Mouse (Mus musculus): Measurements from ENCODE around the gene Olfr883. TPM values are rescaled to one million over a fixed set of nuclear protein-coding genes. Genes with fewer than 3 reads are reported as not detected.

Olfr883 gene
- not detected in 2 replicates for polyA plus RNA-seq (2012; rRNA removed)

DNA sequence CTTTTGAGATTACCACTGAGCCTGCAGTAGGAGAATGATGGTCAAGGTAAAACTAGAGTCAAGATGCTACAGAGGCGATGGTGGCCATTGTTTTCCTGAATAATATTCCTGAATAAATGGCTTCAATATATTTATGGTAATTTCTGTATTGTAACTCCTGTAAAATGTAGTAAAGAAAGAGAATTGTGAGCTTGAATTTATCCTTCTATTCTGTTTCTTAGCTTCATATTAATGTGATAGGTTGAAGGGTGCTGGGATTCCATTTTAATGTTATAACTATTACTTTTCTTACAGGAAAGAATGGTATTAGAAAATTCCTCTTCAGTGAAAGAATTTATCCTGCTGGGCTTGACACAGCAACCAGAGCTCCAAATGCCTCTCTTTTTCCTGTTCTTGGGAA lies at the start of gene Olfr883:
Olfr883 (plus strand) TSS at position 301 of the 400 bp plus-strand sequence.

DNA sequence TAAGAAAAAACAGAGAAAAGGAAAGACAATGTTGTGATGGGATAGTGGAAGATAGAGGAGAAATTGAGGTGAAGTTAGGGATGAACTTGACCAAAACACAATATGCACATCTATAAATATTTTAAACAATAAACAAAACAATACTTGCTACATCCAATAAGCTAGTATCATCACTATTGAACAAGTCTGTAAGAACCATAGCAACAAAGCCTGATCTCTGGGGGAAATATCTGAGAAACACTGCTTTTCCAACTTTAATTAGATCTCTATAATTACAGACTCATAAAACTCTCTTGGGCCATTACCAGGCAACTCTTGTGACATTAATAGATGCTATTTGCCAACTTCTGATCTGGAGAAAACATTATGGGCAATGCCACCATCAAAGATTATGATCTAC lies 34.1 kb upstream of the Olfr883 start, which contains the start of gene Olfr881:
Olfr881 (plus strand) TSS at position 301 of the 400 bp plus-strand sequence.

DNA sequence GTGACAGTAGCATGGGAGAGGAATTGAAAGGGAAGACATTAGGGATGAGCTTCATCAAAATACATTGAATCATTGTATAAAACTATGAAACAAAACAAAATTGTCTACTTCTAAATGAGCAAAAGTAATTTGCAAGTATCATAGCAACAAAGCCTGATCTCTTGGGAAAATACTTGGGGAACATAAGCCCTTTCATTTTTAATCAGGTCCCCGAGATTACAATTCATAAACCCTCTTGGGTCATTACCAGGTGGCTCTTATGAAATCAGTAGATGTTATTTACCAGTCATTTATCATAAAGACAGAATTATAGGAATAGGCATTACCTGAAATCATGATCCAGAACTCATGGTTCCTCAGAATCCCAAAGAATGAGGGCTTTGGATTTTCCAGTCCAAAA lies 20.6 kb downstream of the Olfr883 start, which contains the start of gene Olfr884:
Olfr884 (plus strand) TSS at position 301 of the 400 bp plus-strand sequence.

DNA sequence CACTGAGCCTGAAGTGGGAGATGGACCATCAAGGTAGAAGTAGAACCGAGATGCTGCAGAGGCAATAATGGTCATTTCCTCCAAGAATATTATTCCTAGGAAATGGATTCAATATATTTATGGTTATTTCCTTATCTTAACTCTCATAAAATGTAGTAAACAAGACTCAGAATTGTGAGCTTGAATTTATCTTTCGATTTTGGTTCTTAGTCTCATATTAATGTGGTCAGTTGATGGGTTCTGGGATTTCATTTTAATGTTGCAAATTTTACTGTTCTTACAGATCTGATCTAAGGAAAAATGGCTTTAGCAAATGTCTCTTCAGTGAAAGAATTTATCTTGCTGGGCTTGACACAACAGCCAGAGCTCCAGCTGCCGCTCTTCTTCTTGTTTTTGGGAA lies 35.4 kb downstream of the Olfr883 start, which contains the start of gene Olfr885:
Olfr885 (plus strand) TSS at position 301 of the 400 bp plus-strand sequence.

Other genes with a start within 250 kb of the Olfr883 start
- not detected in 2 replicates for gene Olfr876, start 222.8 kb upstream of the Olfr883 start, polyA plus RNA-seq (2012; rRNA removed)
- gene Olfr877, start 171.5 kb upstream of the Olfr883 start, polyA plus RNA-seq (2012; rRNA removed), result not detected in 2 replicates
- not detected in 2 replicates for gene Olfr145, start 129.1 kb upstream of the Olfr883 start, polyA plus RNA-seq (2012; rRNA removed)
- not detected in 2 replicates for gene Olfr878, start 108.0 kb upstream of the Olfr883 start, polyA plus RNA-seq (2012; rRNA removed)
- not detected in 2 replicates for gene Olfr881, start 34.0 kb upstream of the Olfr883 start, polyA plus RNA-seq (2012; rRNA removed)
- not detected in 2 replicates for gene Olfr884, start 20.7 kb downstream of the Olfr883 start, polyA plus RNA-seq (2012; rRNA removed)
- not detected in 2 replicates for gene Olfr885, start 35.5 kb downstream of the Olfr883 start, polyA plus RNA-seq (2012; rRNA removed)
- not detected in 2 replicates for gene Olfr887, start 58.3 kb downstream of the Olfr883 start, polyA plus RNA-seq (2012; rRNA removed)
- not detected in 2 replicates for gene Olfr888, start 82.3 kb downstream of the Olfr883 start, polyA plus RNA-seq (2012; rRNA removed)
- 0.01 TPM in 1 of 2 replicates, not detected in the other for gene Olfr889, start 89.4 kb downstream of the Olfr883 start, polyA plus RNA-seq (2012; rRNA removed)
- not detected in 2 replicates for gene Olfr890, start 116.7 kb downstream of the Olfr883 start, polyA plus RNA-seq (2012; rRNA removed)
- not detected in 2 replicates for gene Olfr891, start 155.0 kb downstream of the Olfr883 start, polyA plus RNA-seq (2012; rRNA removed)
- not detected in 2 replicates for gene Olfr893, start 182.6 kb downstream of the Olfr883 start, polyA plus RNA-seq (2012; rRNA removed)
- gene Olfr894, start 192.2 kb downstream of the Olfr883 start, polyA plus RNA-seq (2012; rRNA removed), result not detected in 2 replicates
- gene Olfr143, start 227.0 kb downstream of the Olfr883 start, polyA plus RNA-seq (2012; rRNA removed), result not detected in 2 replicates
- not detected in 2 replicates for gene Olfr895, start 242.0 kb downstream of the Olfr883 start, polyA plus RNA-seq (2012; rRNA removed)